ENCODE assay signal across 28 mouse cellular contexts in the genomic region with DNA sequence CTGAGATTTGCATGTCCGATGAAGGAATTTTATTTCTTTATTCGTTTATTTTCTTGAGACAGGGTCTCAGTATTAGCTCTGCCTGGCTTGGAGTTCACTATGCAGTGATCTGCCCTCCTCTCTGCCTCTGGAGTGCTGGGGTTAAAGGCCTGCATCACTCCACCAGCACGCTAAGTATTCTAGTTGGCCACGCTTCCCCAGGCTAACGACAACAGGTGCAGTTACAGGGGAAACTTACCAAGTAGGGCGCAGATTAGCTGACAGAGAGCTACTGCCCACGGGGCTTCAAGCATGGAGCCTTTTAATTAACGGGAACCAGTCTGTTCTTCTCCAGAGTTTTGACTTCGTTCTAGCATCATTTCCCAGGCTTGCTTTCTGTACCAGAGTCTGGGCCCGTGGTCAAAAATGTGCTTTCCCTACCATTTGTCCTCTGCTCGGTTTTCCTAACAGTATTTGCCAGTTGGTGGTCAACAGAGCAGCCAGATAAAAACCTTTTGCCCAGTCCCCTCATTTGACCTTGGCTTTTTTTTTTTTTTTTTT. TPM values are rescaled to one million over a fixed set of nuclear protein-coding genes. Genes with fewer than 3 reads are reported as not detected.
DNase-seq lines count a peak whose midpoint lies in the region; ATAC-seq and TF ChIP-seq lines count a peak whose summit lies in the region.
"Had no signal": no experiment of that assay in that cellular context is flagged by ENCODE, and none has a peak within 500 bp of the region (broad histone marks: within the 10 kb centered on the region; RNA-seq: fewer than 3 reads in every experiment).

No protein-coding gene starts in this region.

- TF ChIP-seq POLR2A in limb, embryonic 14.5 days (IDR thresholded peaks at IDR 0.05; ENCODE audit: borderline replicate concordance, extremely low read depth, insufficient read depth, insufficient read length) = no peak

- no peaks in the 10 kb centered on the region for H3K27me3 ChIP-seq in liver, postnatal 0 days (ENCODE audit: insufficient read depth, low read length)
- peaks cover 11% of the 10 kb centered on the region; the same call in 1 of the 2 replicates for H3K27me3 ChIP-seq in liver, embryonic 12.5 days (replicated peaks)
- no peaks in the 10 kb centered on the region for H3K27me3 ChIP-seq in limb, embryonic 14.5 days (ENCODE audit: control insufficient read depth, insufficient read depth, low read length)
- H3K27me3 ChIP-seq in intestine, embryonic 15.5 days (replicated peaks) = no peaks in the 10 kb centered on the region
- H3K27me3 ChIP-seq: forebrain, embryonic 13.5 days; hindbrain, embryonic 12.5 days; limb, embryonic 12.5 days; liver, embryonic 15.5 days; midbrain, embryonic 12.5 days; Patski had no signal

- H3K36me3 ChIP-seq in liver, postnatal 0 days (replicated peaks; ENCODE audit: insufficient read depth, low read length) = no peaks in the 10 kb centered on the region
- no peaks in the 10 kb centered on the region for H3K36me3 ChIP-seq in liver, embryonic 12.5 days
- no peaks in the 10 kb centered on the region for H3K36me3 ChIP-seq in limb, embryonic 14.5 days (ENCODE audit: control insufficient read depth, insufficient read depth, low read length)
- no peaks in the 10 kb centered on the region for H3K36me3 ChIP-seq in intestine, embryonic 15.5 days
- H3K36me3 ChIP-seq: hindbrain, embryonic 12.5 days; limb, embryonic 12.5 days; liver, embryonic 15.5 days; midbrain, embryonic 12.5 days had no signal

- ATAC-seq in liver, postnatal 0 days = no peak
- no peak for ATAC-seq in liver, embryonic 12.5 days
- ATAC-seq in limb, embryonic 14.5 days (ENCODE audit: low FRiP score, low read depth) = peak; percentile 71
- no peak for ATAC-seq in intestine, embryonic 15.5 days
- ATAC-seq: forebrain, embryonic 13.5 days; inflammation-experienced regulatory T-cells, adult 6 months; Patski had no signal

- H3K27ac ChIP-seq in liver, postnatal 0 days (ENCODE audit: low read depth) = no peak overlapping the region
- H3K27ac ChIP-seq in liver, embryonic 12.5 days = no peak overlapping the region
- no peak overlapping the region for H3K27ac ChIP-seq in limb, embryonic 14.5 days (replicated peaks; ENCODE audit: low read depth, low read length)
- no peak overlapping the region for H3K27ac ChIP-seq in intestine, embryonic 15.5 days
- H3K27ac ChIP-seq: forebrain, embryonic 13.5 days; hindbrain, embryonic 12.5 days; limb, embryonic 12.5 days; liver, embryonic 15.5 days; midbrain, embryonic 12.5 days had no signal

- no peaks in the 10 kb centered on the region for H3K4me1 ChIP-seq in liver, postnatal 0 days (ENCODE audit: insufficient read depth)
- no peaks in the 10 kb centered on the region for H3K4me1 ChIP-seq in liver, embryonic 12.5 days
- H3K4me1 ChIP-seq in limb, embryonic 14.5 days (ENCODE audit: control insufficient read depth, insufficient read depth, low read length) = no peaks in the 10 kb centered on the region
- H3K4me1 ChIP-seq in intestine, embryonic 15.5 days (replicated peaks) = no peaks in the 10 kb centered on the region
- H3K4me1 ChIP-seq: forebrain, embryonic 13.5 days; hindbrain, embryonic 12.5 days; limb, embryonic 12.5 days; liver, embryonic 15.5 days; midbrain, embryonic 12.5 days had no signal

- H3K4me2 ChIP-seq in liver, postnatal 0 days (ENCODE audit: low read depth, low read length) = no peak overlapping the region
- H3K4me2 ChIP-seq in liver, embryonic 12.5 days = no peak overlapping the region
- no peak overlapping the region for H3K4me2 ChIP-seq in limb, embryonic 14.5 days (replicated peaks; ENCODE audit: low read depth, low read length, severe bottlenecking)
- H3K4me2 ChIP-seq in intestine, embryonic 15.5 days (replicated peaks) = no peak overlapping the region
- H3K4me2 ChIP-seq: forebrain, embryonic 13.5 days; hindbrain, embryonic 12.5 days; limb, embryonic 12.5 days; liver, embryonic 15.5 days; midbrain, embryonic 12.5 days had no signal

- no peak for TF ChIP-seq CTCF in liver, postnatal 0 days (IDR thresholded peaks at IDR 0.05; ENCODE audit: low read depth)

- H3K9me3 ChIP-seq in liver, postnatal 0 days (ENCODE audit: low read length) = no peaks in the 10 kb centered on the region
- no peaks in the 10 kb centered on the region for H3K9me3 ChIP-seq in liver, embryonic 12.5 days (replicated peaks)
- H3K9me3 ChIP-seq in limb, embryonic 14.5 days (ENCODE audit: control insufficient read depth, low read length) = no peaks in the 10 kb centered on the region
- no peaks in the 10 kb centered on the region for H3K9me3 ChIP-seq in intestine, embryonic 15.5 days
- H3K9me3 ChIP-seq: forebrain, embryonic 13.5 days; hindbrain, embryonic 12.5 days; limb, embryonic 12.5 days; liver, embryonic 15.5 days; midbrain, embryonic 12.5 days had no signal

- no peak overlapping the region for H3K9ac ChIP-seq in liver, postnatal 0 days (replicated peaks)
- no peak overlapping the region for H3K9ac ChIP-seq in liver, embryonic 12.5 days
- H3K9ac ChIP-seq in limb, embryonic 14.5 days (ENCODE audit: low read depth, low read length, severe bottlenecking) = no peak overlapping the region
- H3K9ac ChIP-seq in intestine, embryonic 15.5 days = no peak overlapping the region
- H3K9ac ChIP-seq: forebrain, embryonic 13.5 days; hindbrain, embryonic 12.5 days; limb, embryonic 12.5 days; liver, embryonic 15.5 days; midbrain, embryonic 12.5 days had no signal

- 53% methylated on average over 11 of the region's 11 CpGs for WGBS in liver, postnatal 0 days (ENCODE audit: insufficient replicate concordance)
- 55% methylated on average over 11 of the region's 11 CpGs for WGBS in liver, embryonic 12.5 days (ENCODE audit: insufficient replicate concordance)
- 40% methylated on average over 11 of the region's 11 CpGs for WGBS in limb, embryonic 14.5 days
- WGBS in intestine, embryonic 15.5 days = 63% methylated on average over 11 of the region's 11 CpGs

- no peak for TF ChIP-seq EP300 in liver, postnatal 0 days (IDR thresholded peaks at IDR 0.05; ENCODE audit: low read depth)

- H3K4me3 ChIP-seq in liver, postnatal 0 days (ENCODE audit: low read depth, low read length) = no peak overlapping the region
- no peak overlapping the region for H3K4me3 ChIP-seq in liver, embryonic 12.5 days
- H3K4me3 ChIP-seq in limb, embryonic 14.5 days (replicated peaks; ENCODE audit: low read length) = no peak overlapping the region
- no peak overlapping the region for H3K4me3 ChIP-seq in intestine, embryonic 15.5 days (replicated peaks)
- H3K4me3 ChIP-seq: erythroblast, embryonic 14.5 days; forebrain, embryonic 13.5 days; hindbrain, embryonic 12.5 days; limb, embryonic 12.5 days; liver, embryonic 15.5 days; midbrain, embryonic 12.5 days had no signal

- peak; percentile 34 for DNase-seq in gastrocnemius, adult 18-20 months (ENCODE audit: low spot score)
- no peak for DNase-seq in gastrocnemius, adult 8-10 months (ENCODE audit: low spot score in 2 of 2)
- peak; percentile 2 for DNase-seq in liver, postnatal 0 days
- DNase-seq in brain, adult 2 months (ENCODE audit: low read depth, low spot score) = peak; percentile 47
- DNase-seq in limb, embryonic 14.5 days (ENCODE audit: low spot score) = peak; percentile 35
- no peak for DNase-seq in testis, postnatal 10 days (ENCODE audit: low spot score)
- DNase-seq: adrenal gland, adult 8-10 months; cerebellum, adult 11-12 months; cerebellum, postnatal 36 days; kidney, adult 8-10 months; layer of hippocampus, adult 9-11 months; lung, postnatal 10 days; right cerebral cortex, postnatal 4 days; thymus, postnatal 25 days had no signal

RNA-seq across cellular contexts. Expression of a gene that starts 9.1 kb away (rescaled TPM):
- not detected for total RNA-seq in gastrocnemius, adult 18-20 months (2021)
- total RNA-seq in gastrocnemius, adult 8-10 months (2022) = not detected
- not detected in 2 replicates for polyA plus RNA-seq in liver, postnatal 0 days (2015; fragmentation: Nextera tagmentation; extraction: Ambion mirVana)
- not detected in 2 replicates for polyA plus RNA-seq in liver, embryonic 12.5 days (2016; fragmentation: Nextera tagmentation; extraction: Ambion mirVana)
- polyA plus RNA-seq in limb, embryonic 14.5 days (2012; rRNA removed) = 0.14 TPM in 1 of 2 replicates, not detected in the other
- not detected in 2 replicates for polyA plus RNA-seq in limb, embryonic 14.5 days (2014; fragmentation: Nextera tagmentation; extraction: Ambion mirVana)
- polyA plus RNA-seq in intestine, embryonic 15.5 days (2015; fragmentation: Nextera tagmentation; extraction: Ambion mirVana) = not detected in 2 replicates
- total RNA-seq: adrenal gland, adult 8-10 months; megakaryocyte progenitor cell, adult 5-6 weeks had no signal
- polyA plus RNA-seq: C2C12; embryonic facial prominence, embryonic 11.5 days; erythroblast, embryonic 14.5 days; forebrain, embryonic 13.5 days; heart, embryonic 16.5 days; hindbrain, embryonic 12.5 days; limb, embryonic 12.5 days; liver, embryonic 15.5 days; midbrain, embryonic 12.5 days; Patski had no signal

RNA-seq across cellular contexts. Expression of a gene that starts 27.4 kb away (rescaled TPM):
- total RNA-seq in gastrocnemius, adult 18-20 months (2021) = 1 to 10 TPM; 3.4 to 3.7 TPM
- total RNA-seq in gastrocnemius, adult 8-10 months (2022) = 1 to 10 TPM; 2.1 to 3.8 (median 3.1) TPM
- polyA plus RNA-seq in liver, postnatal 0 days (2015; fragmentation: Nextera tagmentation; extraction: Ambion mirVana) = 0.42 and 0.66 TPM in 2 replicates
- 0.95 and 1.1 TPM in 2 replicates for polyA plus RNA-seq in liver, embryonic 12.5 days (2016; fragmentation: Nextera tagmentation; extraction: Ambion mirVana)
- 21.6 and 25.7 TPM in 2 replicates for polyA plus RNA-seq in limb, embryonic 14.5 days (2012; rRNA removed)
- polyA plus RNA-seq in limb, embryonic 14.5 days (2014; fragmentation: Nextera tagmentation; extraction: Ambion mirVana) = 18.0 and 21.9 TPM in 2 replicates
- 9.4 and 9.9 TPM in 2 replicates for polyA plus RNA-seq in intestine, embryonic 15.5 days (2015; fragmentation: Nextera tagmentation; extraction: Ambion mirVana)

Comparison
In these comparisons a context has a peak if more than half of its experiments do, and no peak if none do; other contexts are left out.
1. DNase-seq: peak in gastrocnemius, adult 18-20 months (single experiment), liver, postnatal 0 days (single experiment), brain, adult 2 months (single experiment) and limb, embryonic 14.5 days (single experiment); none in gastrocnemius, adult 8-10 months (0 of 2) and testis, postnatal 10 days (single experiment).